Mouse (Mus musculus) cerebellum, adult (tissue): ENCODE measurements around the gene Lpcat1.

Experiments
- ATAC-seq: cut with Nextera tagmentation; 2 replicates; pipeline ENCODE4 v1.9.2; 2017; ENCODE audit warnings: mild to moderate bottlenecking, moderate library complexity, mixed read lengths; ENCODE audit not compliant: insufficient number of reproducible peaks, low FRiP score, low TSS enrichment

The Lpcat1 gene

DNA sequence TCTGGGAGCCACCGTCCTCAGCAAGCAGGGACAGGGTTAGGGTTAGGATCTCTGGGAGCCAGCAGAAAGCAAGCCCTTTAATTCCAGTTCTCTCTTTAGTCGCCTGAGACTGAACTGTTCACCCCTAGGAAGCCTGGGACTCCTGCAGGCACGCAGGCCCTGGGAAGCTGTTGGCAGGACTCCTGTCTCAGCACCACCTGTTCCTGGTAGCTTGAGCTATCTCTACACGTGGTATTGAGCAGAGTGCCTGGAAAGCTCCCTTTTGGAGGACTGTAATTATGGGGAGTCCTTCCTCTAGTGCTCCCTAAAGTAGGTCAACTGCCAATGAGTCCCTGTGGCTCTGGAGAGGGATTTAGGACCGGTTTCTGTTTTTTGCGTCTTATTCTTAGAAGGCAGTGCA lies 7.2 kb downstream of the Lpcat1 start:
- ATAC-seq = peak; percentile 39

DNA sequence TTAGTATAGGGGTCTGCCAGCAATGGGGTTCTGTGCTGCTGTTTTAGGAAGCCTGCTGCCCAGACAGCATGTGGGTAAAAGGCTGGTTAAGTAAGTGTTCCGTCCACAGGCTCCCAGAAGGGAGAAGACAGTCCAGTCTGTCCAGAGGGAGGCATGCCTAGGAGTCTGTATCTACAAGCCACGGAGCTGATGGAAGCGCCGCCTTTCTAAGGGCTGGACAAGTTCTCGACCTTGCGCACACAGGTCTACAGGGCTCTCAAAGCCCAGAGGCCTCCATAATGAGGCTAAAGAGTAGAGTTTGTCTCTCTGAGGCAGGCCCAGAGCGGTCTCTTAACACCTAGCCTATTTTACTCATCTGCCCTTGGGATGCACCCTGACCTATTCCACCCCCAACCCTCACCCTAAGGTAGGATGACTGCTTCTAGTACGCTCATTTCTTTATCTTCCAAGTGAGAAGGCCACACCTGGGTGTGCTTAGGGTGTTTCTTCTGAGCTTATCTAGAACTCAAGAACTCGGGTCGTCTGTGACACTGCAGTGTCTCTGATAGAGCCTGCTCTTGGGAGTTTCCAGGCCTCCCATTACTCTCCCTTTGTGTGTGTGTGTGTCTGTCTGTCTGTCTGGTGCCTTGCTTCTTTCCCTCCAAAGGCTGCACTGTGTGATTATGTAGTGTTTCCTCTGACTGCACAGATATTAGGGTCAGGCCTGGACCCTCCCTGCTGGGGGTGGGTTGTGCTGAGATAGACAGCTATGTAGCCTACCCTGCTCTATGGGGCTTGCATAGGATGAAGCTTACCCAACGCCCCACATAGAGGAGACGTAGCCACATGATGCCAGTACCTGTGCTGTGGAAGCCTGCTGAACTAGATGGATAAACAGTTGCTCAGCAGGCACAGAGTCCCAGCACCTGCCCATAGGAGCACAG lies 8.3 kb downstream of the Lpcat1 start:
- ATAC-seq = no peak

- ATAC-seq = no peak
These were observed 9.3 kb downstream of the Lpcat1 start for GRCm38 (mm10) chr13:73476259-73476658.

- ATAC-seq = no peak
These were observed 9.8 kb downstream of the Lpcat1 start for GRCm38 (mm10) chr13:73476796-73477195.

DNA sequence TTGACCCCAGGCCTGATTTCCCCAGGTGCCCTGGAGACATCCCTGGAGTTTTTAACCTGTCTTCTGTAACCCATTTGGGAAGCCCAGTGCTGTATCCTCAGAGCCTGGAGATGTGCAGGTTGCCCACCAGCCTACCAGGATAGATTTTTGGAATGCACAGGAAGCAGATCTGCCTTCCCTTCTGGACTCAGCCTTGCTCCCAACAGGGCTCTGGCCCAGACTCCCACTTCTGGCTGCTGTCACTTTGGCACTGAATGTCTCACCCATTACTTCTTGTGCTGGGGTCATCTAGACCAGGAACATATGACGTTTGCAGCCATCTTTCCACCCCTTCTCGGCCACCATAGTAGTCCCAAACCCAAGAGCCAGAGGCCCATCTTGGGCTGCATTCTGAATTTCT lies 10.8 kb downstream of the Lpcat1 start:
- no peak for ATAC-seq

- ATAC-seq = no peak
These were observed 15.5 kb downstream of the Lpcat1 start for GRCm38 (mm10) chr13:73482476-73482875.

DNA sequence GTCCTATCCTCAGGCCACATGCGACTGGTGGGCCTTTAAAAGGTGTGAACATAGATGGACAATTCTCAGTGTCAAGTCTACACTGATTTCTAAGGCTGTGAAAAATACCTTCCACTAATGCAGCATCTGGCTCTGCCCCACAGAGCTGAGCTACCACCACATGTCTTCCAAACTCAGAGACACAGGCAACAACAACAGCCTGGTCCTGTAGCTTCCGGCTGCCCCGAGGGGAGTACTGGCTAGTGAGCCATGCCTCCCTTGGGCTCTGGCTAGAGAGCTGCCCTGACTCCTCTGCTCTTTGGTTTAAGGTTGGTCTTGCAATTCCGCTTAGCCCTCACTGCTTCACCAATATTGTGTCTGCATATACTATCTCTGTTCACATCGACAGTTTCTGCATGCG lies 16.3 kb downstream of the Lpcat1 start:
- no peak for ATAC-seq

DNA sequence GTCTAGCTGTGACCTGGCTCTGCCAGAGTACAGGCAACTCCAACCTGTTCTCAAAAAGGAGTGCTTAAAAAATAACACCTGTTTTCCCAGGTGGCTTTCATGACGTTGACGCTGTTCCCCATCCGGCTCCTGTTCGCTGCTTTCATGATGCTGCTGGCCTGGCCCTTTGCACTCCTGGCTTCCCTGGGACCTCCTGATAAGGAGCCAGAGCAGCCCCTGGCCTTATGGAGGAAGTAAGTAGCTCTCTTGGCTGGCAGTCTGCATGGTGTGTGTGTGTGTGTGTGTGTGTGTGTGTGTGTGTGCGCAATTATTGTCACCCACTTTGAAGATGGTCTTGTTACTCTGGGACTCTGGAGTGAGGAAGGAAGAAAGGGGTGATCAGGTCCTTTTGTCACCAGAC lies 17.2 kb downstream of the Lpcat1 start:
- no peak for ATAC-seq

- no peak for ATAC-seq
These were observed 21.1 kb downstream of the Lpcat1 start for GRCm38 (mm10) chr13:73488105-73488504.

DNA sequence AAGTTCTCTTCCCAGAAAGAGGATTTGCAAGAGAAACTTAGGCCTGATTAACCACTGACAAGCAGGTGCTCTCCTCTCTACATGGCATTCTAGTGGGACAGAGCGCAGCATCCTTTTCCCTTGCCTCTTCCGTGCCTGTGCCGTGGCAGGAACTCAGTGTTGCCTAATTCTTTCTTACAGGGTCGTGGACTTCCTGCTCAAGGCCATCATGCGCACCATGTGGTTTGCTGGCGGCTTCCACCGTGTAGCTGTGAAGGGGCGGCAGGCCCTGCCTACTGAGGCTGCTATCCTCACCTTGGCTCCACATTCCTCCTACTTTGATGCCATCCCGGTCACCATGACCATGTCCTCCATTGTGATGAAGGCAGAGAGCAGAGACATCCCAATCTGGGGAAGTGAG lies 21.7 kb downstream of the Lpcat1 start:
- no peak for ATAC-seq

- no peak for ATAC-seq
These were observed 23.0 kb downstream of the Lpcat1 start for GRCm38 (mm10) chr13:73489986-73490385.

GRCm38 (mm10) chr13:73490564-73491170 lies 23.7 kb downstream of the Lpcat1 start:
- peak; percentile 46 for ATAC-seq

- no peak for ATAC-seq
These were observed 26.2 kb downstream of the Lpcat1 start for GRCm38 (mm10) chr13:73493183-73493582.

DNA sequence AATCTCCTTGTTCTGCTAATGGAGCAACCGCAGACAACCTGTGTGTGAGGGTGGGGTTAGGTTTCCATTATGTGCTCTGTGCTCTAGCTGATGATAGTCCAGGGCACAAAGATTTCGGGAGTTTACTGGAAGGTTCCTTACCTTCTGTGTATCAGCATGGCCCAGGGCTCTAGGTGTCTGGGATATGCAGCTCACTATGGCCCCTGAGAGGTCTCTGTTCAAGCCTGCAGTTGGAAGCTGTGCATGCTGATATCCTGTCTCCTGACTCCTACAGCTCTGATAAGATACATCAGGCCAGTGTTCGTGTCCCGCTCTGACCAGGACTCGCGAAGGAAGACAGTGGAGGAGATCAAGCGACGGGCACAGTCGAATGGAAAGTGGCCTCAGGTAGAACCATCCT lies 27.5 kb downstream of the Lpcat1 start:
- ATAC-seq = no peak

DNA sequence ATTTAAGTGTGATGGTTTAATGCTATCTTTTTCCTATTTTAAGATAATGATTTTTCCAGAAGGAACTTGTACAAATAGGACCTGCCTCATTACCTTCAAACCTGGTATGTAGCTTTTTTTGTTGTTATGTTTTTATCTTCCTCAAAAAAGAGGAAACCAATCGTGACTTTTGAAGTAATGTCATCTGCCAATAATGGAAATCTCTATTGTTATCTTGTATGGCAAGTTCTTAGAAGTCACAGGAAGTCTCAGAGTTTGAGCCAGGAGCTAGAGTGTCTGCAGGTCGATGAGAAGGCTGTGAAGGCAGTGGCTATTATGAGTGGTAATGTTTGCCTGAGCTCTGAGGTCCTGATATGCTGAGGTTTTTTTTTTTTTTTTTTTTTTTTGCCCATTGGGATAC lies 29.1 kb downstream of the Lpcat1 start:
- no peak for ATAC-seq

DNA sequence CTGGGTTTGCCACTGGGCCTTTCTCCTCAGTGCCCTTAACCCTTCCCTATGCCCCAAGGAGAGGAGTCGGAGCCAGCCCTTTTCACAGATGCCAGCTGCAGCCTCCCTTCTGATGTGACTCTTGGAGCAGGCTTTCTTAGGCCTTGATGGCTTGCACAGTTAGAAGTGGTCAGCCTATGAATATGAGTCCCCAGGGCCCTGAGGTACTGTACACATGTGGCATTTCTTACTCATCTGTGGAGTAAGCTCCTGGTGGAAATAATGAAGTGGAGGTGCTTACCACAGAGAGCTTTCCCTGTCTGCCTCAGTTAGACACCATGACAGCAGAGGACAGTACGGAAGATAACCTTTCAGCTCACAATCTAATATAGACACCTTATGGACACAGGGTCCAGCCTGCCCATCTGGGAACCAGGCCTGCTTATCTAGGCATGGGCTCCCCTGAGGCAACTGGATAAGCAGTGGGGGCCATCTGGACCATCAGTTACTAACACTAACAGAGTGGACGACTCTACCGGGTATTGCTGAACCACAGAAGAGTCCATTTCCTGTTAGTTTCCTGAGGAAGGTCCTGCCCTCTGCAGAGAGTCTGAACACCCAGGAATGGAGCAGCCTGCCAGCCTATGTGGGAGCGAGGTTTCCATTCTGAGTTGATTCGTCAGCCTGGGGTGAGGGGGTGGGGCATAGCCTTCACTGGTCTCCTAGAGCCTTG lies 33.1 kb downstream of the Lpcat1 start:
- no peak for ATAC-seq

DNA sequence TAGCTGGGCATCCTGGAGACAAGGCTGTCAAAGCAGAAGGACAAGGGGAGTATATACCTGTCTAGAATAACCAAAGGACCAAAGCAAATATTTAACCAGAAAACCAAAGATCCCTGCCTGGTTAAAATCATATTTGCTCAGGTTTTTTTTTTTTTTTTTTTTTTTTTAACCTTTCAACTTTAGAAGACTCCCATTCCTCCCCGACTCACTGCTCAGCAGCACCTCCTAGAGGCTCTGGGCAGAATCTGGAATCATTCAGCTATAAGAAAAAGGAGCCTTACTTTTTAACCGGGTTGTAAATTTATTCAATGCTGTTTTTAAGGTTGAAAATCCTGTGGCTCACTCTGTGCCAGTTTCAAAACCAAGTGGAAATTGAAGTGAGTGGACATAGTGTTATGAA lies 35.7 kb downstream of the Lpcat1 start:
- no peak for ATAC-seq

- peak; percentile 67 for ATAC-seq
These were observed 38.9 kb downstream of the Lpcat1 start for GRCm38 (mm10) chr13:73505686-73506467.

- ATAC-seq = no peak
These were observed 42.0 kb downstream of the Lpcat1 start for GRCm38 (mm10) chr13:73508817-73509550.

DNA sequence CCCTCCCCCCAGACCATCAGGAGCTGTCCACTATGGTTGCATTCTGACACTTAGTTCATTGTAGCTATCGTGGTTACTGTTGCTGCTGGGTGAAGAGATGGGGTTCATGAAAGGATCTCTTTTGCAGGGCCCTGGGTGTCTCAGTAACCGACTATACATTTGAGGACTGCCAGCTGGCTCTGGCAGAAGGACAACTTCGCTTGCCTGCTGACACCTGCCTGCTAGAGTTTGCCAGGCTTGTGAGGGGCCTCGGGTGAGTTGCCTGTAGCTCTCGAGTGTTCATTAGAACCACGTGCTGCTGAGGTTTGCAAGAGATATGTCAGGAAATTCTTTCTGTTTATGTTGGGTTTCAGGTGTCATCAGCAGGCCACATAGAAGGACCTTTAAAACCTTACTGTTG lies 42.9 kb downstream of the Lpcat1 start:
- ATAC-seq = no peak
